Mouse (Mus musculus) kidney, postnatal 36 days (tissue): ENCODE measurements around the gene Pfn3.
"Not testable (repeated sequence)": the region's sequence is repeated elsewhere in the genome, so short reads cannot be mapped to it uniquely, and the experiment has no call there.

Experiments used
- DNase-seq, 2 experiments: peaks; one replicate each; pipeline ENCODE4 v3.0.0; 2021 to 2022; ENCODE audit warnings: mixed read lengths in 2 of 2

Gene Pfn3

GRCm38 (mm10) chr13:55414743-55415380, at the start of gene Pfn3:
Gene Pfn3 (minus strand): TSS chr13:55415232.
- DNase-seq, result peak; percentile 87 to 90

DNA sequence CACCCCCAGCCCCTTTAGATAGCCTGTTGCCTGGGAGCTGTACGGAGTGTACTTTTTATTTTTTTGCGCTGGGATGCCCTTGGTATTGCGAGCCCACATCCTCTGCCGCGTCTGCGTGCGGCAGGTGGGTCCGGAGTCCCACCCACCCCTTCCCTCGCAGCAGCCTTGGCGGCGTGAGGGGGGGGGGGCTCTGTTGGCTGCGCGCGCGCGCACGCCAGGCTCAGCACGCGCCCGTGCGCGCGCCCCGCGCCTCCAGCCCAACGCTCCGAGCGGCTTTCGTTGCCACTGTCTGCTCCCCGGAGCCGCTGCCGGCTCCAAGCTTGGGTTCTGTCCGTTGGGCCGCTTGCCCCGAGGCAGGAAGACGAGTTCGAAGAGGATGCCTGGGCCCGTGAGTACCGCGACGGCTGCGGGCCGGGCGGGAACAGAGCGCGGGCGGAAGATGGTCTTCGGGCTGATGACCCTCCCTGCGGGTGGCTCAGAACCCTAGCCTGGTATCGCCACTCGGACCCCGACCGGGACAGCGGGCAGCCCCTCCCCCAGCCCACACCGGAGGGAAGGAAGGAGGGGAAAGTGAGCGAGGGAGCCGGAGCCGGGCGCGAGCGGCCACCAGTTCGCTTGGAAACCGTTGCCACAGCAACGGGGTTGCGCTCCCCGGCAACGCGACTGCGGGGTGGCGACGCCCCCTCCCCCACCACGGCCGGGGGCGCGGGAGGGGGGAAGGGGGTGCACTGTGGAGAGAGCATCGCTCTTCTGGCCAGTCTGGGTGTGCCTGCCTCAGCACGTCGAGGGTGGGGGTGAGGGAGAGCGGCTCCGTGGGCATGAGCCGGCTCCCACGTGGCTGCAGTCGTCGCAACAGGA, 49.2 kb upstream of the Pfn3 start, which contains the start of gene Prr7:
Gene Prr7, plus strand, starts transcription at position 241 of the 858 bp plus-strand sequence.
- peak in 1 of 2 experiments; percentile 48 for DNase-seq

- no peak for DNase-seq
Observed at GRCm38 (mm10) chr13:55463399-55464026, 48.5 kb upstream of the Pfn3 start.

DNA sequence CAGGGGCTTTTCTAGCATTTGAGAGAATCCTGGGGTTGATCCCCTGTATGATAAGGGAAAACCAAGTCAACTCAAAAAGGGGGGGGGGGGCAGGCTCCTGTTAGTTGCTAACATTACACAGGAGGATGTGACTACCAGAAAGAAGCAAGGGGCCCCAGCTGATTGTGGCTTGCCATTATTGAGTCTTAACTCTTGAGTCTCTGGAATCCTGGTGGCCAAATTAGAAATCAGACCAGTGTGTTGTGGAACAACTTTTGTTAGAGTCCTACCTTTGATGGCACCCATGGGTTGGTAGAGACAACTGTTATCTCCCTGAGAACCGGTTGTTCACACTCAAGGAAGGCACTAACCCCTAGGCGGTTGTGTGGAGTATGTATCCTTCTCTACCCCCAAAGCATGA, 47.9 kb upstream of the Pfn3 start:
- no peak for DNase-seq

DNA sequence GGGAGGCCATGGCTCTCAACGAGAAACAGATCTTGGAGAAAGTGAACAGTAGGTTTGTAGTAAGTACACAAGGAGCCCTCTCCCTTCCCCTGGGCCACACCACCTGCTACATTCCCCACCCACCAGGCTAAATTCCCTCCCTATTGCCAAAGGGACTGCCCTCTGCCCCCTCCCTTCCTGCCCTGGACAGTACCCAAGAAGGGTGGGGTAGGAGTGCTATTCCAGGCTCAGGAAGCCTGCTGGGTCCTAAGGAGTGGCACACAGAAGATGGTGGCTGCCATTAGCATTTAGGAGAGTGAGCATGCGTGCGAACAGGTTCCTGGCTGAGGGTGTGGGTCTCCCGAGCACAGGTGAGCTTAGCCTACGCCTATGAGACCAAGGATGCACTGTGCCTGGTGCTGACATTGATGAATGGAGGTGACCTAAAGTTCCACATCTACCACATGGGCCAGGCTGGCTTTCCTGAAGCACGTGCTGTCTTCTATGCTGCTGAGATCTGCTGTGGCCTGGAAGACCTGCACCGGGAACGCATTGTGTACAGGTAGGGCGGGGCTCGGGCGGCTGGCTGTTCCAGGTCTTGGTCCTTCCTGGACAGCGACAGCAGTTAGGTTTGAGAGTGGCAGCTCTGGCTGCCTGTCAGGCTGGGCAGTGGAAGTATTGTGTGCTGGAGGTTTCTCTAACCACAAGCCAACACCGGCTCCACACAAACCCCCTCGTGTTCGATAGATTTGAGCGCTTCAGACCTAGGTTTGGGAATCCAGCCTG, 36.9 kb upstream of the Pfn3 start:
- DNase-seq, result peak; percentile 56 to 67

GRCm38 (mm10) chr13:55451296-55451695, 36.3 kb upstream of the Pfn3 start:
- no peak for DNase-seq

GRCm38 (mm10) chr13:55450511-55450980, 35.5 kb upstream of the Pfn3 start:
- peak in 1 of 2 experiments; percentile 49 for DNase-seq

- DNase-seq, result no peak
Observed at GRCm38 (mm10) chr13:55449679-55450441, 34.8 kb upstream of the Pfn3 start.

GRCm38 (mm10) chr13:55449205-55449604, 34.2 kb upstream of the Pfn3 start:
- DNase-seq, result no peak

DNA sequence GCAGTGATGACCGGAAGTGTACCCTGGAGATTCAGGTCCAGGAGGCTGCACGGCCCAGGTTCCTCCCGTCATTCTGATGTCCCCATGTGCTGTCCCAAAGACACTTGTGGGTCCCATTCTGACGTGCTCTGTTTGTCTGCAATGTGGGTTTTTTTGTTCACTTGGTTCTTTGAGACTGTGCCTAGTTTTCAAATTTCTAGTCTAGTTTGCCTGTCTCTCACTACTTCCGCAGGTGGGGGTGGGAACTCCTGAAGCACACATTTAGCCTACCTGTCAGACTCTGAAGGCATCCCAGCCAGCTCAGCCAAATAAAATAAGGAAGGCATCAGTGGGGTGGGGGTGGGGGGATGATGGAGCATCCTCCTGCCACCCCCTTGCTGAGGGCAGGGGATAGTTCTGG, 33.1 kb upstream of the Pfn3 start:
- DNase-seq, result no peak

- no peak for DNase-seq
Observed at GRCm38 (mm10) chr13:55447543-55447943, 32.5 kb upstream of the Pfn3 start.

DNA sequence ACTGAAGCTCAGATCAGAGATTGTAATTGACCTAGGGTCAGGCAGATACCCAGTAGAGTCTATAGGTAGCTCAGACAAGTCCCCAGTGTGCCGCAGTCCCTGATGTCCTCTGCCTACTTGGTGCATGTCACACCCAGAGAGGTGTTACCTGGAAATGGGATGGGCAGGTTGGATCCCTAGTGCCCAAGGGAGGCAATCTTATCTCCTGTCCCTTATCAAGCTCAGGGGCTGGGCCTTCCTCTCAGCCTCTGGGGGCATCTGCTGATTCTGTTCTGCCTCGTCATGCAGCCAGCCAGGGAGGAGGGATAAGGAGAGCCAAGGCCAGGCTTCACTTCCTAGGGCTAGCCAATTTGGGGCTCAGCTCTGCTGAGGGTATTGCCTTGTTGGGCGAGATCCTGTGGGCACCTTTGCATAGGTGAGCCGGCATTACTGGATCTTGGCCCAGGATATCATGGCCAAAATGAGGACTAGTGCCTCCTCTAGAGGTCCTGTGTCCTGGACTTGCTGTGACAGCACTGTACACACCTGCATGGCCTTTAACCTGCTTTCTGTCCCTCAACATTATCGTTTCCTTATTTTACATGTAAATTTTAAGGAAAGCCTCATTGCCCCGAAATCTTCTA, 31.6 kb upstream of the Pfn3 start:
- no peak for DNase-seq

DNA sequence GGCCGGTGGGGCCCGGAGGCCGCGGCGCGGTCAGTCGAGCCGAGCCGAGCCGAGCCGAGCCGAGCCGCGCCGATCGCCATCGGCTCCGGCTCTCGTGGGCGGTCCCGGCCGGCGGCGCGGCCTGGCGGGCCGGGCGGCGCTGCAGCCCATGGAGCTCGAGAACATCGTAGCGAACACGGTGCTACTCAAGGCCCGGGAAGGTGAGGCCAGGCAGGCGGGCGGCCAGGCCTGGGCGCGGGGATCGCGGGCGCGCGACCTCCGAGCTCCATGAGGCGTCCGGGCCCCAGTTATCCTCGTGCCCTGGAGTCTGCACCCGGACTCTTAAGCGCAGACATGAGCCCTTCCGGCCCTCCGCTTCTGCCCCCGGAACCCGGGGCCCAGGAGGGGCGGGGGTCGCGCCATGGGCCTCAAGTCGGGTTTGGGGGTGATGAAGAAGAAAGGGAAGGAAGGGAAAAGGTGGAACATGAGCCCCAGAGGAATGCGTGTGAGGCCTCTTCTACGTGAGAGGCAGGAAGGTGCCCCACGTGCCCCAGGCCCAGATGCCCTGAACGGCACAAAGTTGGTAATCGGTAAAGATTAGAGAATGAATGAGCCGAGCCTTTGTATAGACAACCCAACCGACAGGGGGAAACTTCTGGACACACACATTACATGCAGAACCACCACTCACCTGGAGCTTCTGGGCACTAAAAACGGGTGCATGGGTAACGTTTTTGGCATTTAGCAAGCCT, 30.5 kb upstream of the Pfn3 start:
- no peak for DNase-seq

DNA sequence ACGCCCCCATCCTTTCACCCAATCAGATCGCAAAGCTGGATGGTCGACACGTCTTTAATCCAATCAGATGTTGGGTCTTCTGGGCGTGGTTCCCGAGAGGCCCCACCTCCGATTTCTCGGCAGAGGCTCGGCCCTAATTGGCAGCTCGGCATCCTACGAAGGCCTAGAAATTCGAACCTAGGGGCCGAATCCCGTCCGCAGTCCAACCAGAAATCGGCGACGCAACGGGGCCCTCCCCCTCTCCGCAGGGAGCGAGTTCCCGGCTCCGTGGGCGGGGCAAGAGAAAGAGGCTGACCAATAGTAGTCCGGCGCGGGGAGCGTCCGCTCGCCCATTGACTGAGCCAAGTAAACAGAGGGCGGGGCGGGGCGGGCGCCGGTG, 29.9 kb upstream of the Pfn3 start, which contains the start of gene Grk6:
Gene Grk6, plus strand, starts transcription at position 136 of the 379 bp plus-strand sequence.
- peak; percentile 99 to 100 for DNase-seq

GRCm38 (mm10) chr13:55444286-55444936, 29.4 kb upstream of the Pfn3 start:
- DNase-seq, result peak; percentile 83 to 90

DNA sequence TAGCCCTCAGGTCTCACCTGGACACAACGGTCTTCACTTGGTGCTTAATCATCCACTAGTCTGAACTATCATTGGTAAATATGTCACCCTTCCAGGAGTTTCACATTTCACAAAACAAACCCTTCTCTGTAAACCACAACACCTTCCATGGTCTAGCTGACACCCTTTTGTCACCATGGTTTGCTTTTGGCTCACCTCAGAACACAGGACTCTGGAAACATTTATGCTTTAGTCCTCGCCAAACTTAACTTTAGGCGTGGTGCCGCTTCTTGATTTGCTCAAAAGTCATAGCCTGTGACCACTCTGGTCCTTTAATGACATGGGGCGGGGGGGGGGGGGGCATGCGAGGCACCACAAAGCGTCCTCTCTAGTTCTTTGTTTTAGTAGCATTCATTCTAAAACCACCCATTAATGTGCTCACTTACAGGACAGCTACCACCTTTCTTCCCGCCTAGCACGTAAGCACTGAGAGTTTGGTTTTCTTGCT, 28.8 kb upstream of the Pfn3 start:
- no peak for DNase-seq

DNA sequence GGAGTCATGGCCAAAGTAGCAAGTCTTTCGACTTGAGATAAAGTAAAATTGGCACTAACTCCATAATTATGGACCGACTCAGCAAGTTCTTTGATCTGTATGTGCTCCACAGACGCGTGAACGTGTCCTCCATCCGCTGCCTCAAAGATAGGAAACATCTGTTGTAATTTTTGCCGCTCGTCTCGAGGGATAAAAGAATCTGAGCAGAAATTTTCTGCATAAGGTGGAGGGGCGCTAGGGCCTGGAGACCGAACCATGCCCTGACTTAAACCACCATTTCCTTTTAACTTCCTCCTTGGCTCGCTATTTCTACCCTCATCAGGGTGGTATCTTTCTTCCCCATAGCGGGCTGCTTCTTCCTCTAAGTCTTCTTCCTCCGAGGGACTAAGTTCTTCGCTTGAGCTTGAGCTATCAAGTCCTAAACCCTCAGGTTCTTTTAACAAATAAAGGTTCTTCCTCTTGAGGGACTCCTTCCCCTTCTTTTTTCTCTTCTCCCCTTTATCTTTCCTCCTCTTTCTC, 22.1 kb upstream of the Pfn3 start:
- DNase-seq, result not testable (repeated sequence)

- DNase-seq, result no peak
Observed at GRCm38 (mm10) chr13:55431889-55432685, 17.1 kb upstream of the Pfn3 start.

DNA sequence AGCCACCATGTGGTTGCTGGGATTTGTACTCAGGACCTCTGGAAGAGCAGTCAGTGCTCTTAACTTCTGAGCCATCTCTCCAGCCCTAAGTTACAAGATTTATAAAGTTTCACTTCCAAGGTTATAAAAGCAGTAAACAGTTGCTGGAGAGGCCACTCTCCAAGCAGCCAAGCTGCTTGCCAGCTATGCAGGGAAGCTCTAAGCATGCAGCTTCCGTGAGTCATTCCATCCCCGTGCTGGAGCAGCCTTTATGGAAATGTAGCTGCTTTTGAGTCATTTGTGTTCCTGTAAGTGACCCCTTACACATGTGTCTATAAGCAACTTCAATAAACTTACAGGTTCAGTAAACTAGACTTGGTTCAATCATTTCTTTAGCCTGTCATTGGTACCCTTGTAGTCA, 15.5 kb upstream of the Pfn3 start:
- no peak for DNase-seq
